Mouse (Mus musculus) forebrain, postnatal 0 days (tissue): ENCODE measurements around the gene Ngly1. TPM values are rescaled to one million over a fixed set of nuclear protein-coding genes. Genes with fewer than 3 reads are reported as not detected.

Experiments used
- ATAC-seq: fragments of 200-750 bp; cut with Nextera tagmentation; 2 replicates; pipeline ENCODE4 v1.8.0; 2017; ENCODE audit warnings: mild to moderate bottlenecking, moderate library complexity
- DNase-seq: peaks from one replicate; pipeline ENCODE4 v3.0.0-alpha.2; 2015
- H3K27ac ChIP-seq: fragments of 300-500 bp; sonication (generic); 2 replicates; pipeline ENCODE4 v1.5.1; 2014; ENCODE audit warnings: low read depth, mild to moderate bottlenecking, antibody characterized with exemption, low read length, moderate library complexity, mixed read lengths
- H3K27me3 ChIP-seq: fragments of 300-500 bp; sonication (generic); 2 replicates; pipeline ENCODE4 v1.6.1; 2014; ENCODE audit warnings: mild to moderate bottlenecking, low read length, mixed read lengths; ENCODE audit not compliant: insufficient read depth
- H3K36me3 ChIP-seq: fragments of 300-500 bp; sonication (generic); 2 replicates; pipeline ENCODE4 v1.6.1; 2014; ENCODE audit warnings: mild to moderate bottlenecking, moderate library complexity; ENCODE audit not compliant: insufficient read depth
- H3K4me1 ChIP-seq: fragments of 300-500 bp; sonication (generic); 2 replicates; pipeline ENCODE4 v1.6.1; 2014; ENCODE audit warnings: antibody characterized with exemption; ENCODE audit not compliant: insufficient read depth
- H3K4me2 ChIP-seq: fragments of 300-500 bp; sonication (generic); 2 replicates; pipeline ENCODE4 v1.6.1; 2014; ENCODE audit warnings: low read depth, mild to moderate bottlenecking, moderate library complexity
- H3K4me3 ChIP-seq: fragments of 300-500 bp; sonication (generic); 2 replicates; pipeline ENCODE4 v1.5.1; 2014; ENCODE audit warnings: low read depth, low read length, mixed read lengths
- H3K9ac ChIP-seq: fragments of 300-500 bp; sonication (generic); 2 replicates; pipeline ENCODE4 v1.6.1; 2014; ENCODE audit warnings: mild to moderate bottlenecking
- H3K9me3 ChIP-seq: fragments of 300-500 bp; sonication (generic); 2 replicates; pipeline ENCODE4 v1.6.1; 2016; ENCODE audit warnings: low read length
- CTCF ChIP-seq: sonication (generic); IDR thresholded peaks from 2 replicates; pipeline ENCODE4 v1.5.1; 2016; ENCODE audit warnings: antibody characterized with exemption, control low read depth, low read depth
- WGBS: fragments of 180-500 bp; shearing (Covaris S2); extraction: QIAGEN DNeasy Blood & Tissue Kit; methylation state at CpG from one replicate; pipeline ENCODE4 v1.1.7; 2014; 5-methylcytosine and 5-hydroxymethylcytosine counted together
- polyA plus RNA-seq: library from polyadenylated mRNA; unstranded; fragments of >200 nt; fragmentation: Nextera tagmentation; extraction: Ambion mirVana; gene quantifications from 2 replicates; pipeline ENCODE4 v1.2.1, GENCODE M21; 2015
- total RNA-seq: library from RNA; depleted of rRNA; stranded (reverse); fragments of >200 nt; gene quantifications from 2 replicates; pipeline ENCODE4 v1.2.3, GENCODE M21; 2014

Ngly1 gene
- total and polyA plus RNA-seq, 2 experiments from 2014 or later, result 22.9 to 25.6 TPM

- H3K27me3 ChIP-seq, result no peaks in the 10 kb centered on the region
- WGBS, result 54% methylated on average over 2 of the region's 2 CpGs
Measured at GRCm38 (mm10) chr14:16244370-16244769, 4.7 kb upstream of the Ngly1 start.

GRCm38 (mm10) chr14:16245127-16245526, 4.0 kb upstream of the Ngly1 start:
- ATAC-seq (no peak), DNase-seq (no peak)
- no peak for TF ChIP-seq CTCF
- Histone ChIP-seq H3K9ac (no peak overlapping the region), H3K36me3 (no peaks in the 10 kb centered on the region), H3K4me3 (no peak overlapping the region), H3K27ac (no peak overlapping the region), H3K9me3 (no peaks in the 10 kb centered on the region), H3K4me1 (peaks cover 13% of the 10 kb centered on the region), H3K4me2 (no peak overlapping the region), H3K27me3 (no peaks in the 10 kb centered on the region)
- WGBS, result 44% methylated on average over 1 of the region's 1 CpGs

More at GRCm38 (mm10) chr14:16244370-16244769, 4.7 kb upstream of the Ngly1 start:
- Histone ChIP-seq H3K4me1 (peaks cover 6% of the 10 kb centered on the region), H3K9ac (no peak overlapping the region), H3K36me3 (no peaks in the 10 kb centered on the region), H3K4me3 (no peak overlapping the region), H3K27ac (no peak overlapping the region), H3K9me3 (no peaks in the 10 kb centered on the region), H3K4me2 (no peak overlapping the region)
- no peak for TF ChIP-seq CTCF
- no peak for DNase-seq
- no peak for ATAC-seq

- Histone ChIP-seq H3K27me3 (no peaks in the 10 kb centered on the region), H3K9ac (no peak overlapping the region), H3K4me3 (no peak overlapping the region), H3K27ac (no peak overlapping the region), H3K36me3 (no peaks in the 10 kb centered on the region), H3K4me1 (peaks cover 16% of the 10 kb centered on the region), H3K4me2 (no peak overlapping the region), H3K9me3 (no peaks in the 10 kb centered on the region)
- ATAC-seq, result no peak
- DNase-seq, result no peak
- TF ChIP-seq CTCF, result no peak
- WGBS, result 87% methylated on average over 2 of the region's 2 CpGs
Measured at GRCm38 (mm10) chr14:16246340-16246912, 2.7 kb upstream of the Ngly1 start.

GRCm38 (mm10) chr14:16248135-16248534, 945 bp upstream of the Ngly1 start:
- peak overlapping the region; percentile 95; the same call in 1 of the 2 replicates for H3K4me2 ChIP-seq
- H3K27me3 ChIP-seq, result no peaks in the 10 kb centered on the region
- H3K36me3 ChIP-seq, result no peaks in the 10 kb centered on the region
- no peaks in the 10 kb centered on the region for H3K9me3 ChIP-seq
- H3K4me3 ChIP-seq, result no peak overlapping the region
- no peak overlapping the region for H3K27ac ChIP-seq
- 74% methylated on average over 3 of the region's 3 CpGs for WGBS
- ATAC-seq, result no peak
- no peak for TF ChIP-seq CTCF
- no peak for DNase-seq
- H3K4me1 ChIP-seq, result peaks cover 10% of the 10 kb centered on the region
- no peak overlapping the region for H3K9ac ChIP-seq

- Histone ChIP-seq H3K4me1 (peaks cover 10% of the 10 kb centered on the region), H3K9ac (peak overlapping the region; percentile 96), H3K4me3 (peak overlapping the region; percentile 88), H3K27ac (peak overlapping the region; percentile 72; the same call in 1 of the 2 replicates), H3K9me3 (no peaks in the 10 kb centered on the region), H3K4me2 (peak overlapping the region; percentile 95), H3K27me3 (no peaks in the 10 kb centered on the region), H3K36me3 (no peaks in the 10 kb centered on the region)
- TF ChIP-seq CTCF, result no peak
- DNase-seq (no peak), ATAC-seq (peak; percentile 17)
- 17% methylated on average over 9 of the region's 9 CpGs for WGBS
Measured at GRCm38 (mm10) chr14:16248603-16249157, 400 bp upstream of the Ngly1 start.

- H3K4me2 ChIP-seq, result peak overlapping the region; percentile 95
- H3K4me1 ChIP-seq, result peaks cover 10% of the 10 kb centered on the region
- no peaks in the 10 kb centered on the region for H3K27me3 ChIP-seq
- DNase-seq (no peak), ATAC-seq (no peak)
- peak overlapping the region; percentile 96; the same call in 1 of the 2 replicates for H3K9ac ChIP-seq
- no peak for TF ChIP-seq CTCF
- 63% methylated on average over 3 of the region's 3 CpGs for WGBS
- H3K4me3 ChIP-seq, result peak overlapping the region; percentile 88
- no peak overlapping the region for H3K27ac ChIP-seq
- no peaks in the 10 kb centered on the region for H3K9me3 ChIP-seq
- H3K36me3 ChIP-seq, result 0 out of 2 replicates have a peak, but pooled peaks cover 2% of the 10 kb centered on the region
Measured at GRCm38 (mm10) chr14:16250099-16250498, 1.0 kb downstream of the Ngly1 start.

GRCm38 (mm10) chr14:16255745-16256144, 6.7 kb downstream of the Ngly1 start:
- Histone ChIP-seq H3K36me3 (0 out of 2 replicates have a peak, but pooled peaks cover 12% of the 10 kb centered on the region), H3K9me3 (no peaks in the 10 kb centered on the region), H3K27me3 (no peaks in the 10 kb centered on the region), H3K4me3 (no peak overlapping the region), H3K27ac (no peak overlapping the region), H3K4me2 (no peak overlapping the region), H3K9ac (no peak overlapping the region), H3K4me1 (no peaks in the 10 kb centered on the region)
- DNase-seq (no peak), ATAC-seq (no peak)
- WGBS, result 96% methylated on average over 3 of the region's 3 CpGs
- no peak for TF ChIP-seq CTCF
